Mouse (Mus musculus) lung, postnatal 0 days (tissue): Measurements from ENCODE around the gene Fam49a. TPM values are rescaled to one million over a fixed set of nuclear protein-coding genes. Genes with fewer than 3 reads are reported as not detected.

Experiments used
- ATAC-seq: fragments of 200-750 bp; cut with Nextera tagmentation; 2 replicates; pipeline ENCODE4 v1.8.0; 2017; ENCODE audit warnings: moderate library complexity
- DNase-seq: peaks from one replicate; pipeline ENCODE4 v3.0.0-alpha.2; 2016; ENCODE audit warnings: low spot score
- H3K27ac ChIP-seq: fragments of 300-500 bp; sonication (generic); 2 replicates; pipeline ENCODE4 v1.5.1; 2014; ENCODE audit warnings: antibody characterized with exemption, mild to moderate bottlenecking, low read length, mixed read lengths
- H3K27me3 ChIP-seq: fragments of 300-500 bp; sonication (generic); replicated peaks from 2 replicates; pipeline ENCODE4 v1.6.1; 2014; ENCODE audit warnings: low read length, mixed read lengths; ENCODE audit not compliant: insufficient read depth
- H3K36me3 ChIP-seq: fragments of 300-500 bp; sonication (generic); 2 replicates; pipeline ENCODE4 v1.6.1; 2014; ENCODE audit warnings: low read length, mixed read lengths; ENCODE audit not compliant: insufficient read depth
- H3K4me1 ChIP-seq: fragments of 300-500 bp; sonication (generic); 2 replicates; pipeline ENCODE4 v1.6.1; 2014; ENCODE audit warnings: antibody characterized with exemption, low read depth, low read length, mixed read lengths; ENCODE audit not compliant: insufficient read depth
- H3K4me2 ChIP-seq: fragments of 300-500 bp; sonication (generic); replicated peaks from 2 replicates; pipeline ENCODE4 v1.6.1; 2014; ENCODE audit warnings: low read depth, mild to moderate bottlenecking, low read length, moderate library complexity, mixed read lengths
- H3K4me3 ChIP-seq: fragments of 300-500 bp; sonication (generic); 2 replicates; pipeline ENCODE4 v1.5.1; 2014; ENCODE audit warnings: low read depth, low read length
- H3K9ac ChIP-seq: fragments of 300-500 bp; sonication (generic); replicated peaks from 2 replicates; pipeline ENCODE4 v1.6.1; 2014; ENCODE audit warnings: low read depth, mild to moderate bottlenecking
- H3K9me3 ChIP-seq: fragments of 300-500 bp; sonication (generic); 2 replicates; pipeline ENCODE4 v1.6.1; 2016; ENCODE audit warnings: low read length, mixed read lengths
- CTCF ChIP-seq: IDR thresholded peaks from 2 replicates; pipeline ENCODE4 v1.5.1; 2016; ENCODE audit warnings: antibody characterized with exemption, mild to moderate bottlenecking
- EP300 ChIP-seq: IDR thresholded peaks from 2 replicates; pipeline ENCODE4 v1.6.1; 2016; ENCODE audit warnings: antibody characterized with exemption, mild to moderate bottlenecking, control low read depth
- WGBS: fragments of 180-500 bp; shearing (Covaris S2); extraction: QIAGEN DNeasy Blood & Tissue Kit; methylation state at CpG from one replicate; pipeline ENCODE4 v1.1.7; 2014; 5-methylcytosine and 5-hydroxymethylcytosine counted together
- polyA plus RNA-seq: library from polyadenylated mRNA; unstranded; fragments of >200 nt; fragmentation: Nextera tagmentation; extraction: Ambion mirVana; gene quantifications from 2 replicates; pipeline ENCODE4 v1.2.1, GENCODE M21; 2015

Gene Fam49a
- 15.3 and 16.7 TPM in 2 replicates for polyA plus RNA-seq

GRCm38 (mm10) chr12:12261987-12262971 is at the start of gene Fam49a:
TSS of gene Fam49a (plus strand) at chr12:12262139.
- ATAC-seq, result peak; percentile 88
- H3K9ac ChIP-seq, result peak within 1 kb of the TSS; percentile 74
- H3K27ac ChIP-seq, result peak within 1 kb of the TSS; percentile 77
- DNase-seq, result peak; percentile 78
- H3K36me3 ChIP-seq, result no peaks in the 10 kb centered on the region
- TF ChIP-seq CTCF (peak; percentile 37), EP300 (no peak)
- no peaks in the 10 kb centered on the region for H3K27me3 ChIP-seq
- WGBS, result under 1% methylated on average over 36 of the region's 62 CpGs
- peak within 1 kb of the TSS; percentile 75 for H3K4me2 ChIP-seq
- no peaks in the 10 kb centered on the region for H3K9me3 ChIP-seq
- H3K4me3 ChIP-seq, result peak within 1 kb of the TSS; percentile 72
- H3K4me1 ChIP-seq, result peaks cover 17% of the 10 kb centered on the region

- Histone ChIP-seq H3K9ac (no peak overlapping the region), H3K4me2 (no peak overlapping the region), H3K27ac (no peak overlapping the region), H3K4me3 (no peak overlapping the region), H3K9me3 (no peaks in the 10 kb centered on the region), H3K27me3 (no peaks in the 10 kb centered on the region), H3K4me1 (no peaks in the 10 kb centered on the region), H3K36me3 (no peaks in the 10 kb centered on the region)
- no peak for ATAC-seq
- TF ChIP-seq CTCF, result no peak
- no peak for TF ChIP-seq EP300
- WGBS, result 49% methylated on average over 3 of the region's 3 CpGs
- DNase-seq, result no peak
Measured at GRCm38 (mm10) chr12:12213536-12213935, 48.4 kb upstream of the Fam49a start.

- Histone ChIP-seq H3K9ac (no peak overlapping the region), H3K27ac (no peak overlapping the region), H3K36me3 (no peaks in the 10 kb centered on the region), H3K27me3 (no peaks in the 10 kb centered on the region), H3K9me3 (no peaks in the 10 kb centered on the region), H3K4me3 (no peak overlapping the region), H3K4me2 (no peak overlapping the region), H3K4me1 (no peaks in the 10 kb centered on the region)
- no peak for TF ChIP-seq CTCF
- TF ChIP-seq EP300, result no peak
- no peak for DNase-seq
- ATAC-seq, result no peak
- 78% methylated on average over 5 of the region's 5 CpGs for WGBS
Measured at GRCm38 (mm10) chr12:12218947-12219346, 43.0 kb upstream of the Fam49a start.

GRCm38 (mm10) chr12:12220755-12221496 is 41.0 kb upstream of the Fam49a start:
- no peak overlapping the region for H3K4me2 ChIP-seq
- no peaks in the 10 kb centered on the region for H3K4me1 ChIP-seq
- 41% methylated on average over 8 of the region's 8 CpGs for whole genome bisulfite sequencing
- peak; percentile 43 for ATAC-seq
- H3K9me3 ChIP-seq, result no peaks in the 10 kb centered on the region
- no peaks in the 10 kb centered on the region for H3K27me3 ChIP-seq
- TF ChIP-seq EP300, result no peak
- TF ChIP-seq CTCF, result no peak
- no peak overlapping the region for H3K9ac ChIP-seq
- DNase-seq, result peak; percentile 57
- no peak overlapping the region for H3K4me3 ChIP-seq
- no peaks in the 10 kb centered on the region for H3K36me3 ChIP-seq
- no peak overlapping the region for H3K27ac ChIP-seq

GRCm38 (mm10) chr12:12222585-12223290 is 39.2 kb upstream of the Fam49a start:
- Histone ChIP-seq H3K27ac (peak overlapping the region; percentile 68), H3K4me1 (no peaks in the 10 kb centered on the region), H3K27me3 (no peaks in the 10 kb centered on the region), H3K9me3 (no peaks in the 10 kb centered on the region), H3K4me2 (no peak overlapping the region), H3K4me3 (no peak overlapping the region), H3K36me3 (no peaks in the 10 kb centered on the region), H3K9ac (no peak overlapping the region)
- WGBS, result 55% methylated on average over 9 of the region's 9 CpGs
- DNase-seq (peak; percentile 64), ATAC-seq (peak; percentile 54)
- TF ChIP-seq CTCF (no peak), EP300 (no peak)
